Mouse (Mus musculus) lung, embryonic 14.5 days (tissue): Measurements from ENCODE around the gene Maml2. TPM values are rescaled to one million over a fixed set of nuclear protein-coding genes. Genes with fewer than 3 reads are reported as not detected.
A peak's percentile ranks its signal among the peaks of the same experiment; 100 is the strongest.

Experiments used
- ATAC-seq: fragments of 200-750 bp; cut with Nextera tagmentation; 2 replicates; pipeline ENCODE4 v1.8.0; 2017; ENCODE audit warnings: mild to moderate bottlenecking, moderate TSS enrichment, moderate library complexity; ENCODE audit not compliant: insufficient read depth
- DNase-seq: peaks from one replicate; pipeline ENCODE4 v3.0.0-alpha.2; 2015
- H3K27ac ChIP-seq: fragments of 300-500 bp; sonication (generic); 2 replicates; pipeline ENCODE4 v1.5.1; 2014; ENCODE audit warnings: low read depth, mild to moderate bottlenecking, moderate library complexity
- H3K27me3 ChIP-seq: fragments of 300-500 bp; sonication (generic); 2 replicates; pipeline ENCODE4 v1.6.1; 2014; ENCODE audit warnings: low read length, control low read depth; ENCODE audit not compliant: insufficient read depth
- H3K36me3 ChIP-seq: fragments of 300-500 bp; sonication (generic); 2 replicates; pipeline ENCODE4 v1.6.1; 2014; ENCODE audit warnings: control low read depth; ENCODE audit not compliant: insufficient read depth
- H3K4me1 ChIP-seq: fragments of 300-500 bp; sonication (generic); 2 replicates; pipeline ENCODE4 v1.6.1; 2014; ENCODE audit warnings: antibody characterized with exemption, control low read depth; ENCODE audit not compliant: insufficient read depth
- H3K4me2 ChIP-seq: fragments of 300-500 bp; sonication (generic); 2 replicates; pipeline ENCODE4 v1.6.1; 2014; ENCODE audit warnings: mild to moderate bottlenecking
- H3K4me3 ChIP-seq: fragments of 300-500 bp; sonication (generic); 2 replicates; pipeline ENCODE4 v1.5.1; 2014; ENCODE audit warnings: low read depth, low read length
- H3K9ac ChIP-seq: fragments of 300-500 bp; sonication (generic); 2 replicates; pipeline ENCODE4 v1.6.1; 2014
- H3K9me3 ChIP-seq: fragments of 300-500 bp; sonication (generic); 2 replicates; pipeline ENCODE4 v1.6.1; 2016; ENCODE audit warnings: low read depth, low read length, control low read depth
- CTCF ChIP-seq: IDR thresholded peaks from 2 replicates; pipeline ENCODE4 v1.5.1; 2016; ENCODE audit warnings: antibody characterized with exemption, low read depth
- WGBS: fragments of 180-500 bp; shearing (Covaris S2); extraction: QIAGEN DNeasy Blood & Tissue Kit; methylation state at CpG from one replicate; pipeline ENCODE4 v1.1.7; 2014; 5-methylcytosine and 5-hydroxymethylcytosine counted together
- polyA plus RNA-seq: library from polyadenylated mRNA; unstranded; fragments of >200 nt; fragmentation: Nextera tagmentation; extraction: Ambion mirVana; gene quantifications from 2 replicates; pipeline ENCODE4 v1.2.1, GENCODE M21; 2014

Gene Maml2
- polyA plus RNA-seq, 1 experiment from 2014 or later: 12.3 TPM

GRCm38 (mm10) chr9:13287482-13287881 is 10.3 kb upstream of the Maml2 start:
- no peaks in the 10 kb centered on the region; the same call in 1 of the 2 replicates for H3K36me3 ChIP-seq
- no peak overlapping the region for H3K27ac ChIP-seq
- H3K4me3 ChIP-seq: no peak overlapping the region
- DNase-seq (no peak), ATAC-seq (no peak)
- WGBS: 65% methylated on average over 2 of the region's 2 CpGs
- H3K27me3 ChIP-seq: no peaks in the 10 kb centered on the region
- TF ChIP-seq CTCF: no peak
- H3K9me3 ChIP-seq: no peaks in the 10 kb centered on the region
- no peaks in the 10 kb centered on the region for H3K4me1 ChIP-seq
- H3K9ac ChIP-seq: no peak overlapping the region
- no peak overlapping the region for H3K4me2 ChIP-seq

DNA sequence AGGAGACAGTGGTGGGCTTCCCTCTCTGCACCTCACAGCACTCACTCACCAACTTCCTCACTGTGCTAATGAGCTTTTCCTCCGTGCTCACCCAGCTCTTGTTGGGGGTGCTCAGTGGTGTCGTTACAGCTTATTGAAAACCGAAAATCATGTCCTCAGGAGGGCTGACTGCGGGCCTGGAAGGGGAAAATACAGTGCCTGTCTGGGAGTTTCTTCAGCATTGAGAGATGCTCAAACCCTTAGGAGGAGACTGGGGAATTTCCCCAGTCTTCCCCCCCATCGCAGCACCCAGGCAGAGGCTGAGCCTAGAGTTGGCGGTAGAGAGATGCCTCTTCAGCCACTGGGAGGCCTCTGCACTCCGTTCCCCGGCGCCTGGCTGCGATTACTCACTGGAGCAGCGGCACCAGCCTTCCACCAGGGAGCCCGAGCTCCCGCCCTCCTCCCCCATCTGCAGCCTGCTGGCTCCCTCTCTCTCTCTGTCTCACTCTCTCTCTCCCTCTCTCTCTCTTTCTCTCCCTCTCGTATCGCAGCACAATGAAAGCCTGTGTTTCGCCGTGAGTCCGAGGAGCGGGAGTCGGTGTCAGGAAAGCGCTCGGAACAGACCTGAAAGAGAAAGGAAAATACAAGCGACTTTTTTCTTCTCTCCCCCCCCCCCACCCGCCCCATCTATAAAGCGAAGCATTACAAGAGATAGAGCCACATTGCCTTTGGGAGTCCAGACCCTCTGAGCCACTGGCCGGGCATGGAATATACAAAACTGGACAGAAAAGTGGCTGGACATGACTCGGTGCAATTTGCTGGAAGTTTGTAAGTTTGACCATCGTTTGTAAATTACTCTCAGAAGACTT is 1.3 kb upstream of the Maml2 start:
- Histone ChIP-seq H3K9ac (peak overlapping the region; percentile 77), H3K27me3 (no peaks in the 10 kb centered on the region), H3K4me3 (peak overlapping the region; percentile 66), H3K9me3 (no peaks in the 10 kb centered on the region), H3K36me3 (no peaks in the 10 kb centered on the region), H3K27ac (peak overlapping the region; percentile 85), H3K4me1 (peaks cover 29% of the 10 kb centered on the region), H3K4me2 (peak overlapping the region; percentile 98)
- ATAC-seq: peak; percentile 95
- peak; percentile 86 for TF ChIP-seq CTCF
- DNase-seq: peak; percentile 94
- WGBS: under 1% methylated on average over 28 of the region's 28 CpGs

DNA sequence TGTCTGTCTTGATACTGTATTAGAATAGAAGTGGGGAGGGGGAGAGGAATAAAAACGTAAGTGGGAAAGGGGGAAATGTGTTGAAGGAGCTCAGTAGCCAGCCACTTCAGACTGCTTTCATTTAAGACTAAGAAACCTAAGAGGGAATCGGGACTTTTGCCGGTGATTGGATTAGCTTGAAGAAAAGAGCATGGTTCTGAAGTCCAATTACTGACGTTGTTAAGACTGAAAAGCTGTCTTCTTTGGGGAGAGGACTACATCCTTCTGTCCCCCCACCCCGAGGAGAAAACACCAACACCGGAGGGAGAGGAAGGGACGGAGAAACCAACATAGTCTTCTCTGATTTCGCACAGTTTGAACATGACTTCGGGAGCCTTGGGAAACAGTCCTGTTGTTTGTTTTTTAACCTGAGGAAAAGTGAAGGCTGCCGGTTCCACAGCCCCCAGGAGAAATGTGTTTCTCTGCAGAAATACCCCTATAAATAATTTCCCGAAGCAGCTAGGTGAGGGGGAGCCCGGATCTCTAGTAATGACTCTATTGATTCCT is 562 bp upstream of the Maml2 start:
- H3K27ac ChIP-seq: peak overlapping the region; percentile 85
- H3K4me2 ChIP-seq: peak overlapping the region; percentile 98
- no peaks in the 10 kb centered on the region for H3K27me3 ChIP-seq
- WGBS: under 1% methylated on average over 12 of the region's 12 CpGs
- peak overlapping the region; percentile 77 for H3K9ac ChIP-seq
- ATAC-seq (no peak), DNase-seq (peak; percentile 67)
- no peak for TF ChIP-seq CTCF
- H3K4me3 ChIP-seq: peak overlapping the region; percentile 66
- H3K9me3 ChIP-seq: no peaks in the 10 kb centered on the region
- H3K36me3 ChIP-seq: no peaks in the 10 kb centered on the region
- peaks cover 36% of the 10 kb centered on the region for H3K4me1 ChIP-seq

DNA sequence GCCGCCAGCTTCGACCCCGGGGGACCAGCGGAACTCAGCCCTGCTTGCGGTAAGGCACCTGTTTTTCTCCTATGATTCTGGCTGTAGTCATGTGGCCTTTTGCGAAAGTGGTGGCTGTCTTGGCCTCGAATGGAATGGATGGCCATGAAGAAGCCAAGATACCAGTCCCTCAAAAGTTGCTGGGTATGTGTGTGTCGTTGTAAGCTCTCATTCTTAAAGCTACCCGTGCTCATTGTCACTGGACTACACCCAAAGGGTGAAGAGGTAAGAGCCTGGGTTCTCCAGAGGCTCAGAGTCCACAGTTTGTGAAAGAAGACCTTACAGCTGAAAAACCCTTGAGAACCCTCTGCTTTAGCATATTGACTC is 739 bp downstream of the Maml2 start:
- 11% methylated on average over 9 of the region's 9 CpGs for WGBS
- Histone ChIP-seq H3K9me3 (no peaks in the 10 kb centered on the region), H3K36me3 (no peaks in the 10 kb centered on the region), H3K27ac (0 out of 2 replicates have a peak overlapping the region, but pooled peaks have one; percentile 54), H3K4me1 (peaks cover 37% of the 10 kb centered on the region), H3K4me3 (peak overlapping the region; percentile 66), H3K4me2 (peak overlapping the region; percentile 98), H3K9ac (peak overlapping the region; percentile 77; the same call in 1 of the 2 replicates), H3K27me3 (no peaks in the 10 kb centered on the region)
- ATAC-seq (no peak), DNase-seq (no peak)
- no peak for TF ChIP-seq CTCF

DNA sequence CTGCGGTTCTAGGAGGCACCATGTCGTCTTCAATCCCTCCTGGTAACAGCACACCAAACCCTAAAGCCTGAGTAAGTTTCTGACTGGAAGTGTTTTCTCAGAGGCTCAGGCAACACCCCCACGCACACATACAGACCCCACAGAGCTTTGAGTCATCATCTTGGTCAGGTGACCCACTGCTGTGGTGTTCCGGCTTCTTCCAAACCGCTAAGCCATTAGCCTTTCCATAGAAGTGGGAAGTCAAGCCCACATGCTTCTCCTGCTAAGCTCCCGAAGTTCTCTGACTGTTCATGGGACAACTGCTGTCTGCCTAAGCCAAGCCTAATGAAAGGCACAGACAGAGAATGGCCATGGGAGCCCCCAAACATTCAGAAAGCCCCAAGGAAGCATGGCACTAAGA is 1.4 kb downstream of the Maml2 start:
- peaks cover 40% of the 10 kb centered on the region for H3K4me1 ChIP-seq
- ATAC-seq: no peak
- no peaks in the 10 kb centered on the region for H3K9me3 ChIP-seq
- no peak for DNase-seq
- no peaks in the 10 kb centered on the region for H3K27me3 ChIP-seq
- TF ChIP-seq CTCF: no peak
- H3K4me2 ChIP-seq: peak overlapping the region; percentile 98
- no peak overlapping the region for H3K27ac ChIP-seq
- H3K4me3 ChIP-seq: peak overlapping the region; percentile 66
- H3K36me3 ChIP-seq: no peaks in the 10 kb centered on the region
- H3K9ac ChIP-seq: no peak overlapping the region
- 76% methylated on average over 6 of the region's 6 CpGs for WGBS

DNA sequence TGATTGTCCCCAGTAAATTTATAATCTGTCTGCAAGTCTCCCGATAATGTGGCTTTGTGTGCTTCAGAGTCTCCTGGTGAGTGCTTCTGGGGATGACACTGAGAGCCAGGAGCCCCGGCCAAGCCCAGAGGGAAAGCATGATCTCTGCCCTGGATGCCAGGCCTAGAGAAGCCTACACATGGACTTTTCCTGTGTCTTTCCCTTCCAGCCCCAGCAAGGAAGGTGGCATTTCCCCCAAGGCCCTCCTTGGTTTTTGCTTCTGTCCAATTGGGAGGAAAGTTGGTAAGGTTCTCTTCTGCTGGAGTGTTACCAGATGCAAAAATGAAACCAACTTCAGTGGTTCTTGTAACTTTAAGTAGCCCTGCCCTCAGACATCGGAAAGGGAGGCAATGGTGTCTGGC is 2.3 kb downstream of the Maml2 start:
- Histone ChIP-seq H3K27me3 (no peaks in the 10 kb centered on the region), H3K4me3 (peak overlapping the region; percentile 66), H3K9ac (peak overlapping the region; percentile 10; the same call in 1 of the 2 replicates), H3K4me1 (peaks cover 44% of the 10 kb centered on the region), H3K36me3 (no peaks in the 10 kb centered on the region), H3K27ac (no peak overlapping the region), H3K4me2 (peak overlapping the region; percentile 98), H3K9me3 (no peaks in the 10 kb centered on the region)
- 36% methylated on average over 3 of the region's 3 CpGs for WGBS
- DNase-seq: no peak
- ATAC-seq: no peak
- TF ChIP-seq CTCF: no peak
